Mouse (Mus musculus): ENCODE data around the gene Rprd2.

GRCm38 (mm10) chr3:95819351-95819985 lies 805 bp upstream of the Rprd2 start:
- TF ChIP-seq POLR2A (IDR thresholded peaks at IDR 0.05; ENCODE audit: low read depth, low read length) (peak; percentile 75), CTCF (IDR thresholded peaks at IDR 0.05; ENCODE audit: borderline replicate concordance, insufficient read depth, low read length) (no peak)
